Mouse (Mus musculus): Measurements from ENCODE around the gene F11r. TPM values are rescaled to one million over a fixed set of nuclear protein-coding genes. Genes with fewer than 3 reads are reported as not detected.

Gene F11r
- total RNA-seq, 2 experiments from 2014 or later = 0.33 TPM; not detected in 1

DNA sequence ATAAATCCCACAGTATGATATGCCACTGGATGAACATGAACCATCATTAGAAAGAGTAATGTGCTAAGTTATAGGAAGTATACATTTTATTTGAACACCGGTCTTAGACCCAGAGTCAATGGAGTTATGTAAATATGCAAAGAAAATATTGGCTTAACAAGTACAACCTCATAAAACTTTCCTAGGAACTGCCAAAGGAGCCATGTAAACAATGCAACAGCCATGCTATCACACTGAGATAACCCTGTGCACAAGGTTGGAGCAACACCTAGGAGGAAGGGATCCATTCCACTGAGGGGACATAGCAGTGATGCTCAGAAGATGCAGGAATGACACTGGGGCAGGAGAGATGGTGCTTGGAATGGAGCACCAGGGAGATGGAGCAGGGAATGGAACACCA lies 76.4 kb downstream of the F11r start:
- no peak for ATAC-seq (ENCODE audit: poor library complexity, severe bottlenecking)

Other genes with a start within 250 kb of the F11r start
- 1.2 and 1.4 TPM in 2 replicates for gene Pcp4l1, start 241.3 kb upstream of the F11r start, total RNA-seq (2015)
- 0.44 and 0.73 TPM in 2 replicates for gene Pcp4l1, start 241.3 kb upstream of the F11r start, total RNA-seq (2017)
- gene Nr1i3, start 223.6 kb upstream of the F11r start, total RNA-seq (2015) = not detected in 2 replicates
- gene Nr1i3, start 223.6 kb upstream of the F11r start, total RNA-seq (2017) = 0.04 TPM in 2 replicates
- 7.3 and 8.2 TPM in 2 replicates for gene Tomm40l, start 215.0 kb upstream of the F11r start, total RNA-seq (2015)
- gene Tomm40l, start 215.0 kb upstream of the F11r start, total RNA-seq (2017) = 8.5 and 14.4 TPM in 2 replicates
- gene Apoa2, start 212.5 kb upstream of the F11r start, total RNA-seq (2015) = 0.87 TPM in 1 of 2 replicates, not detected in the other
- not detected in 2 replicates for gene Apoa2, start 212.5 kb upstream of the F11r start, total RNA-seq (2017)
- 2,036 and 2,044 TPM in 2 replicates for gene Fcer1g, start 203.2 kb upstream of the F11r start, total RNA-seq (2015)
- 995 and 1,060 TPM in 2 replicates for gene Fcer1g, start 203.2 kb upstream of the F11r start, total RNA-seq (2017)
- not detected in 2 replicates for gene Adamts4, start 187.1 kb upstream of the F11r start, total RNA-seq (2015)
- 0.12 TPM in 1 of 2 replicates, not detected in the other for gene Adamts4, start 187.1 kb upstream of the F11r start, total RNA-seq (2017)
- 235 and 245 TPM in 2 replicates for gene Ndufs2, start 186.1 kb upstream of the F11r start, total RNA-seq (2015)
- 276 and 306 TPM in 2 replicates for gene Ndufs2, start 186.1 kb upstream of the F11r start, total RNA-seq (2017)
- 17.8 and 20.4 TPM in 2 replicates for gene B4galt3, start 167.2 kb upstream of the F11r start, total RNA-seq (2015)
- 28.5 and 33.5 TPM in 2 replicates for gene B4galt3, start 167.2 kb upstream of the F11r start, total RNA-seq (2017)
- 26.5 and 27.4 TPM in 2 replicates for gene Ppox, start 156.3 kb upstream of the F11r start, total RNA-seq (2015)
- 14.5 and 18.0 TPM in 2 replicates for gene Ppox, start 156.3 kb upstream of the F11r start, total RNA-seq (2017)
- gene Usp21, start 149.5 kb upstream of the F11r start, total RNA-seq (2015) = 41.1 and 41.9 TPM in 2 replicates
- 20.2 and 28.9 TPM in 2 replicates for gene Usp21, start 149.5 kb upstream of the F11r start, total RNA-seq (2017)
- 95.3 and 105 TPM in 2 replicates for gene Ufc1, start 142.5 kb upstream of the F11r start, total RNA-seq (2015)
- gene Ufc1, start 142.5 kb upstream of the F11r start, total RNA-seq (2017) = 54.6 and 78.6 TPM in 2 replicates
- 22.4 and 23.6 TPM in 2 replicates for gene Dedd, start 108.4 kb upstream of the F11r start, total RNA-seq (2015)
- gene Dedd, start 108.4 kb upstream of the F11r start, total RNA-seq (2017) = 12.1 and 13.1 TPM in 2 replicates
- 6.5 and 9.7 TPM in 2 replicates for gene Nit1, start 91.9 kb upstream of the F11r start, total RNA-seq (2015)
- 37.1 and 39.2 TPM in 2 replicates for gene Nit1, start 91.9 kb upstream of the F11r start, total RNA-seq (2017)
- 26.1 and 38.4 TPM in 2 replicates for gene Pfdn2, start 91.9 kb upstream of the F11r start, total RNA-seq (2015)
- 16.0 and 27.3 TPM in 2 replicates for gene Pfdn2, start 91.9 kb upstream of the F11r start, total RNA-seq (2017)
- gene Klhdc9, start 76.7 kb upstream of the F11r start, total RNA-seq (2015) = 0.09 TPM in 1 of 2 replicates, not detected in the other
- 0.16 and 0.59 TPM in 2 replicates for gene Klhdc9, start 76.7 kb upstream of the F11r start, total RNA-seq (2017)
- 0.66 and 1.2 TPM in 2 replicates for gene Nectin4, start 67.4 kb upstream of the F11r start, total RNA-seq (2015)
- gene Nectin4, start 67.4 kb upstream of the F11r start, total RNA-seq (2017) = 1.3 and 2.1 TPM in 2 replicates
- gene Arhgap30, start 48.6 kb upstream of the F11r start, total RNA-seq (2015) = 95.6 and 105 TPM in 2 replicates
- 231 and 235 TPM in 2 replicates for gene Arhgap30, start 48.6 kb upstream of the F11r start, total RNA-seq (2017)
- gene Usf1, start 26.2 kb upstream of the F11r start, total RNA-seq (2015) = 23.0 and 27.0 TPM in 2 replicates
- 76.7 and 80.1 TPM in 2 replicates for gene Usf1, start 26.2 kb upstream of the F11r start, total RNA-seq (2017)
- 3.8 and 4.1 TPM in 2 replicates for gene Tstd1, start 18.7 kb upstream of the F11r start, total RNA-seq (2015)
- gene Tstd1, start 18.7 kb upstream of the F11r start, total RNA-seq (2017) = 0.61 and 5.1 TPM in 2 replicates
- 8.7 and 11.4 TPM in 2 replicates for gene Alyref2, start 65.9 kb downstream of the F11r start, total RNA-seq (2015)
- gene Alyref2, start 65.9 kb downstream of the F11r start, total RNA-seq (2017) = 12.7 and 13.2 TPM in 2 replicates
- gene Itln1, start 97.8 kb downstream of the F11r start, total RNA-seq (2015) = not detected in 2 replicates
- gene Itln1, start 97.8 kb downstream of the F11r start, total RNA-seq (2017) = not detected in 2 replicates
- gene Cd244a, start 121.7 kb downstream of the F11r start, total RNA-seq (2015) = 12.3 and 15.1 TPM in 2 replicates
- gene Cd244a, start 121.7 kb downstream of the F11r start, total RNA-seq (2017) = 16.3 and 16.8 TPM in 2 replicates
- gene Ly9, start 169.9 kb downstream of the F11r start, total RNA-seq (2015) = 41.3 and 43.2 TPM in 2 replicates
- gene Ly9, start 169.9 kb downstream of the F11r start, total RNA-seq (2017) = 72.9 and 75.3 TPM in 2 replicates
- 13.4 and 16.1 TPM in 2 replicates for gene Slamf7, start 215.5 kb downstream of the F11r start, total RNA-seq (2015)
- gene Slamf7, start 215.5 kb downstream of the F11r start, total RNA-seq (2017) = 9.3 and 17.3 TPM in 2 replicates
- gene Cd48, start 244.5 kb downstream of the F11r start, total RNA-seq (2015) = 528 and 600 TPM in 2 replicates
- gene Cd48, start 244.5 kb downstream of the F11r start, total RNA-seq (2017) = 243 and 278 TPM in 2 replicates